Mouse (Mus musculus): Measurements from ENCODE around the gene Iqgap3. TPM values are rescaled to one million over a fixed set of nuclear protein-coding genes. Genes with fewer than 3 reads are reported as not detected.

Gene Iqgap3
- polyA plus RNA-seq, 1 experiment from 2014 or later = 18.5 TPM

GRCm38 (mm10) chr3:88102196-88102595 lies 20.4 kb downstream of the Iqgap3 start:
- H3K27me3 ChIP-seq (ENCODE audit: control insufficient read depth, insufficient read depth, low read length) = no peaks in the 10 kb centered on the region
- no peak; the same call in 1 of the 2 replicates for ATAC-seq (replicated peaks; ENCODE audit: insufficient number of reproducible peaks, low FRiP score, low TSS enrichment)
- H3K9me3 ChIP-seq (replicated peaks; ENCODE audit: control insufficient read depth, low read length) = no peaks in the 10 kb centered on the region
- H3K9ac ChIP-seq (ENCODE audit: low read depth, low read length) = no peak overlapping the region
- H3K27ac ChIP-seq (ENCODE audit: low read depth, low read length) = no peak overlapping the region
- no peaks in the 10 kb centered on the region for H3K4me1 ChIP-seq (ENCODE audit: control insufficient read depth, insufficient read depth, low read length)
- 73% methylated on average over 6 of the region's 6 CpGs for WGBS (ENCODE audit: insufficient replicate concordance)
- H3K4me3 ChIP-seq (ENCODE audit: low read depth, low read length) = no peak overlapping the region
- H3K4me2 ChIP-seq = no peak overlapping the region
- H3K36me3 ChIP-seq (ENCODE audit: control insufficient read depth, insufficient read depth, low read length) = peaks cover 25% of the 10 kb centered on the region

- Histone ChIP-seq H3K4me2 (no peak overlapping the region), H3K27ac (ENCODE audit: low read depth, low read length) (no peak overlapping the region), H3K9ac (ENCODE audit: low read depth, low read length) (no peak overlapping the region), H3K36me3 (ENCODE audit: control insufficient read depth, insufficient read depth, low read length) (peaks cover 25% of the 10 kb centered on the region), H3K4me3 (ENCODE audit: low read depth, low read length) (no peak overlapping the region), H3K4me1 (ENCODE audit: control insufficient read depth, insufficient read depth, low read length) (no peaks in the 10 kb centered on the region), H3K27me3 (ENCODE audit: control insufficient read depth, insufficient read depth, low read length) (no peaks in the 10 kb centered on the region), H3K9me3 (replicated peaks; ENCODE audit: control insufficient read depth, low read length) (no peaks in the 10 kb centered on the region)
- no peak for ATAC-seq (replicated peaks; ENCODE audit: insufficient number of reproducible peaks, low FRiP score, low TSS enrichment)
- 68% methylated on average over 6 of the region's 6 CpGs for WGBS (ENCODE audit: insufficient replicate concordance)
Observed at GRCm38 (mm10) chr3:88102611-88103010, 20.8 kb downstream of the Iqgap3 start.

GRCm38 (mm10) chr3:88106126-88106525 lies 24.4 kb downstream of the Iqgap3 start:
- no peak overlapping the region for H3K27ac ChIP-seq (ENCODE audit: low read depth, low read length)
- no peaks in the 10 kb centered on the region for H3K27me3 ChIP-seq (ENCODE audit: control insufficient read depth, insufficient read depth, low read length)
- no peak overlapping the region for H3K9ac ChIP-seq (ENCODE audit: low read depth, low read length)
- no peak for ATAC-seq (replicated peaks; ENCODE audit: insufficient number of reproducible peaks, low FRiP score, low TSS enrichment)
- H3K36me3 ChIP-seq (ENCODE audit: control insufficient read depth, insufficient read depth, low read length) = peaks cover 25% of the 10 kb centered on the region
- 82% methylated on average over 4 of the region's 4 CpGs for WGBS (ENCODE audit: insufficient replicate concordance)
- no peak overlapping the region for H3K4me3 ChIP-seq (ENCODE audit: low read depth, low read length)
- no peaks in the 10 kb centered on the region for H3K4me1 ChIP-seq (ENCODE audit: control insufficient read depth, insufficient read depth, low read length)
- H3K4me2 ChIP-seq = no peak overlapping the region
- H3K9me3 ChIP-seq (replicated peaks; ENCODE audit: control insufficient read depth, low read length) = no peaks in the 10 kb centered on the region

- Histone ChIP-seq H3K4me1 (ENCODE audit: control insufficient read depth, insufficient read depth, low read length) (peaks cover 6% of the 10 kb centered on the region), H3K27me3 (ENCODE audit: control insufficient read depth, insufficient read depth, low read length) (no peaks in the 10 kb centered on the region), H3K4me2 (no peak overlapping the region), H3K9ac (ENCODE audit: low read depth, low read length) (no peak overlapping the region), H3K4me3 (ENCODE audit: low read depth, low read length) (no peak overlapping the region), H3K27ac (ENCODE audit: low read depth, low read length) (no peak overlapping the region), H3K36me3 (ENCODE audit: control insufficient read depth, insufficient read depth, low read length) (peaks cover 34% of the 10 kb centered on the region), H3K9me3 (replicated peaks; ENCODE audit: control insufficient read depth, low read length) (no peaks in the 10 kb centered on the region)
- ATAC-seq (replicated peaks; ENCODE audit: insufficient number of reproducible peaks, low FRiP score, low TSS enrichment) = no peak
- 91% methylated on average over 6 of the region's 6 CpGs for WGBS (ENCODE audit: insufficient replicate concordance)
Observed at GRCm38 (mm10) chr3:88109126-88109525, 27.4 kb downstream of the Iqgap3 start.

DNA sequence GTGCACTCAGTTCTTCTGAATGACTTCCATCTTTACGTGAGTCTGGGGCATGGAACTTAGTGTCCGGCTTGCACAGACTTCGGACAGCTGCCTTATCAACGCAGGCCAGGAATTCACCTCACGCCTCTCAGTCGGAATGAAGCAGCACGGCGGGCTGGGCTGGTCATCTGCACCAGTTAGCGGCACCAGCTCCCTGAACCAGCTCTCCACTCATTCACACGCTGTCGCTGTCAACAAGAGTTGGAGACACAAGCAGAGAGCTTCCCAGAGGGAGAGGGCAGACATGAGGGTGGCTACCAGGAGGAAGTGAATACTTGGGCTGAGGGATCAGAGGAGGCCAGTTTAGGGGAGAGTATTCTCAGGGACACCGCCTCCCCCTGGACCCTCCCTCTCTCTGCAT lies 32.6 kb downstream of the Iqgap3 start:
- ATAC-seq (replicated peaks; ENCODE audit: insufficient number of reproducible peaks, low FRiP score, low TSS enrichment) = 0 out of 2 replicates have a peak, but pooled peaks have one; percentile 31
- Histone ChIP-seq H3K4me1 (ENCODE audit: control insufficient read depth, insufficient read depth, low read length) (peaks cover 13% of the 10 kb centered on the region), H3K9me3 (replicated peaks; ENCODE audit: control insufficient read depth, low read length) (no peaks in the 10 kb centered on the region), H3K9ac (ENCODE audit: low read depth, low read length) (no peak overlapping the region), H3K27ac (ENCODE audit: low read depth, low read length) (peak overlapping the region; percentile 57), H3K4me3 (ENCODE audit: low read depth, low read length) (no peak overlapping the region), H3K27me3 (ENCODE audit: control insufficient read depth, insufficient read depth, low read length) (no peaks in the 10 kb centered on the region), H3K36me3 (ENCODE audit: control insufficient read depth, insufficient read depth, low read length) (peaks cover 39% of the 10 kb centered on the region), H3K4me2 (no peak overlapping the region)
- WGBS (ENCODE audit: insufficient replicate concordance) = 58% methylated on average over 12 of the region's 12 CpGs

GRCm38 (mm10) chr3:88120117-88120651 lies 38.4 kb downstream of the Iqgap3 start:
- Histone ChIP-seq H3K27ac (ENCODE audit: low read depth, low read length) (peak overlapping the region; percentile 83), H3K4me2 (no peak overlapping the region), H3K9me3 (replicated peaks; ENCODE audit: control insufficient read depth, low read length) (no peaks in the 10 kb centered on the region), H3K27me3 (ENCODE audit: control insufficient read depth, insufficient read depth, low read length) (no peaks in the 10 kb centered on the region), H3K4me1 (ENCODE audit: control insufficient read depth, insufficient read depth, low read length) (peaks cover 17% of the 10 kb centered on the region), H3K4me3 (ENCODE audit: low read depth, low read length) (no peak overlapping the region), H3K9ac (ENCODE audit: low read depth, low read length) (no peak overlapping the region), H3K36me3 (ENCODE audit: control insufficient read depth, insufficient read depth, low read length) (peaks cover 18% of the 10 kb centered on the region)
- ATAC-seq (replicated peaks; ENCODE audit: insufficient number of reproducible peaks, low FRiP score, low TSS enrichment) = 0 out of 2 replicates have a peak, but pooled peaks have one; percentile 26
- 60% methylated on average over 19 of the region's 19 CpGs for WGBS (ENCODE audit: insufficient replicate concordance)

DNA sequence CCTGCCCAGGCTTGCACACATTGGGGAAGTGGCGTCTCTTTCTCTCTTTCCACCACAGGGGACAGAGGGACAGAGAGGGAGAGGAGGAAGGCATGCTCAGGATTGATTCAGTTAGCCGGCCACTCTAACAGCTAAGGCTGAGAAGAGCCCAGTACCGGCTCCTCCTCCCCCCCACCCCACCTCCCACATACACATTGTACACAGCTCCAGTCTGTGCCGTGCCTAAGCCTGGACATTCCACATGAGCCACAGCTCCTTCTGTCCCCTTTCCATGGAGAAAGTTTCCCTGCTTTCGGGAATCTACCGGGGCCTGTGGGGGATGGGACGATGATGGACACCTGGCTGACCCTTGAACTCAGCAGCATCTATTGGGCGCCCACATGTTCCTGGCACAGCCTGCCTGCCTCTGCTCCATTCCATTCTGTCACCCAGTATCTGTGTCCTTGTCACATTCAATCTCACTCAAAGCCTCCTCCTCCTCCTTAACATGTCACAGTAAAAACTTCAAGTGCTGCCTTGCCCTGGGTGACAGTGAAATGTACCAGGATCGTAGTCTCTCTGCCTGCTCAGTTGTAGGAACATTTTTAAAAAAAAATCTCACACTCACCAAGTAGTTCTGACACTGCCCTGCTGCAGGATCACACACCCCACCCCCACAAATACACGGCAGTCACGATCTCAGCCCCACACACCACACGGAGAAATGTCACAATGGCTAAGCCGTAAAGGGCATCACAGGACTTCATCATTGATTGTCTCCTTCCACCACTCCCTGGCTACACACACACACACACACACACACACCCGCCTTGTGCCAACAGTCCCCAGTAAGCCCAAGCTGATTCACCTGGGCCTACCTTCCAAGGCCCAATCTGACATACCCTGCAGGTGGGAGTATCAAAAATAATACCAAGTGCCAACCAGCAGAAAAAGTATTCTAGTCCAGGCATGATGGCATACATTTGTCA lies 39.7 kb downstream of the Iqgap3 start:
- H3K9ac ChIP-seq (ENCODE audit: low read depth, low read length) = peak overlapping the region; percentile 22; the same call in 1 of the 2 replicates
- H3K27ac ChIP-seq (ENCODE audit: low read depth, low read length) = peak overlapping the region; percentile 83
- H3K9me3 ChIP-seq (replicated peaks; ENCODE audit: control insufficient read depth, low read length) = no peaks in the 10 kb centered on the region
- peak; percentile 61; the same call in 1 of the 2 replicates for ATAC-seq (replicated peaks; ENCODE audit: insufficient number of reproducible peaks, low FRiP score, low TSS enrichment)
- peaks cover 12% of the 10 kb centered on the region for H3K36me3 ChIP-seq (ENCODE audit: control insufficient read depth, insufficient read depth, low read length)
- H3K27me3 ChIP-seq (ENCODE audit: control insufficient read depth, insufficient read depth, low read length) = no peaks in the 10 kb centered on the region
- H3K4me1 ChIP-seq (ENCODE audit: control insufficient read depth, insufficient read depth, low read length) = peaks cover 17% of the 10 kb centered on the region
- H3K4me2 ChIP-seq = peak overlapping the region; percentile 27
- no peak overlapping the region for H3K4me3 ChIP-seq (ENCODE audit: low read depth, low read length)
- WGBS (ENCODE audit: insufficient replicate concordance) = 43% methylated on average over 14 of the region's 14 CpGs

DNA sequence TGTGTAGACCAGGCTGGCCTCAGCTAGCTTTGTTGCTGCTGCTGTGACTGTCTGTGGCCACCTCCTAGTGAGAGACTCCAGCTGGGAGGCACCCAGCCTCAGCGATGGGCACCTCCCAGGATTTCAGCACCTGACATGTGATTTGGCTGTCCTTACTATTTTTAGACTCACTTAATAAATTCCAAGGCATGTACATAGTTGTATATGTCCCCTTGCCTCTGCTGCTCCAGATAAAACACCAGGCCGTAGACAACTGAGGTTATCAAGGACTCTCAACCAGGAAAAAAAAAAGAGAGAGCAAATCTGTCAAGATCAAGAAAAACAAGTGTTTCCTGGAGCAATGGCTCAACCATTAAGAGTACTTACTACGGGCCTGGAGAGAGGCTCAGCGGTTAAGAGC lies 43.4 kb downstream of the Iqgap3 start:
- H3K27ac ChIP-seq (ENCODE audit: low read depth, low read length) = peak overlapping the region; percentile 50; the same call in 1 of the 2 replicates
- WGBS (ENCODE audit: insufficient replicate concordance) = 21% methylated on average over 4 of the region's 4 CpGs
- H3K4me2 ChIP-seq = no peak overlapping the region
- H3K36me3 ChIP-seq (ENCODE audit: control insufficient read depth, insufficient read depth, low read length) = no peaks in the 10 kb centered on the region; the same call in 1 of the 2 replicates
- no peak overlapping the region for H3K4me3 ChIP-seq (ENCODE audit: low read depth, low read length)
- no peak overlapping the region for H3K9ac ChIP-seq (ENCODE audit: low read depth, low read length)
- no peaks in the 10 kb centered on the region for H3K27me3 ChIP-seq (ENCODE audit: control insufficient read depth, insufficient read depth, low read length)
- peaks cover 13% of the 10 kb centered on the region for H3K4me1 ChIP-seq (ENCODE audit: control insufficient read depth, insufficient read depth, low read length)
- ATAC-seq (replicated peaks; ENCODE audit: insufficient number of reproducible peaks, low FRiP score, low TSS enrichment) = no peak; the same call in 1 of the 2 replicates
- no peaks in the 10 kb centered on the region for H3K9me3 ChIP-seq (replicated peaks; ENCODE audit: control insufficient read depth, low read length)

All from heart, embryonic 11.5 days (tissue).